Mouse (Mus musculus): ENCODE data around the gene 3110009E18Rik.

DNA sequence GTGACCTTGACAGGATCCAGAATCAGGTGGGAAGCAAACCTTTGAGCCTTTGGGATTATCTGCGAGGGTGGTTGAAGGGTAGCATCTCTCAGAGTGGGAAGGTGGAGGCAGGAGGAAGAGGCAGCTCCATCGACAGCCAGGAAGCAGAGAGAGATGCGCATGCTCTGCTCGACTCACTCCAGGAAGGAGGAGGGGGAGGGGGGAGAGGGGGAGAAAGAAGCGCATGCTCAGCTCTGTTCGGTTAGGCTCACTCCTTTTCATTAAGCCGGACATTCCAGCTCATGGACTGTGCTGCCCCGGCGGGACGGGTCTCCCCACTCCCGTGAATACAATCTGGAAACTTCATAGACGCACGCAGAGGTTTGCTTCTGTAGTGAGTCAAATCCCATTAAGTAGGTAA lies 34.3 kb upstream of the 3110009E18Rik start:
- no peak for TF ChIP-seq EP300 (IDR thresholded peaks at IDR 0.05; ENCODE audit: low read depth)
- no peak for TF ChIP-seq CTCF (IDR thresholded peaks at IDR 0.05; ENCODE audit: low read depth)
